Mouse (Mus musculus) cerebellum, postnatal 25 days (tissue): ENCODE data around the gene 9930111J21Rik2.
"Not testable (repeated sequence)": the region's sequence is repeated elsewhere in the genome, so short reads cannot be mapped to it uniquely, and the experiment has no call there.

Source experiments
- DNase-seq, 2 experiments: peaks; one replicate each; pipeline ENCODE4 v3.0.0; 2021; ENCODE audit warnings: mixed read lengths in 2 of 2

9930111J21Rik2 gene

DNA sequence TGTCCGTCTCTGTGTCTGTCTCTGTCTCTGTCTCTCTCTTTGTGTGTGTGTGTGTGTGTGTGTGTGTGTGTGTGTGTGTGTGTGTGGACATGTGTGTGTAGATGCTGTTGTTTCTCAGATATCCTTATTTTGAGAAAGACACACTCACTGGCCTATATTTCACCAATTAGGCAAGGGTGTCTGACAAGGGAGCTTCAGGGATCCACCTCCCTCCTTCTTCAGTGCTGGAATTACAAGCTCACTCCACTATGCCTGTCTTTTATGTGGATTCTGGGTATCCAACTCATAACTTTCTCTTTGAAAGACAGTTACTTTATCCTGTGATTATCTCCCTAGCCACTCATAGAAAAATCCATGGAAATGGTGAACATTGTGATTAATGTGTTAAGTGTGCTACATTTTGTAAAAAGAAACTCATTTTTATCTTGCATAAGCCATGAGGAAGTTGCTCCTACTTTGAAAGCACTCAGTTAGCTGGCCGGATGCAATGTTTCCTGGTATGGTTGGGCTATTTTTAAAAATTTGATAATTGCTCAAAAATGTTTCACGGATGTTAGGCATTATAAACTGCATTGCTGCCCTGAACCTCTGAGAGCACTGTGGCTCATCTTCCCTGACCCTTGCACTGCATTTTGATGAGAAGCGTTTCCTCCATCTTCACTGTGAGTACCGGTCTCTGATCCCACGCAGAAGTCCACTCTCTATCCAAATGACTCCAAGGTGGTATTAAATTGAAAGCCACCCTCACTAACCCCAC, 25.1 kb upstream of the 9930111J21Rik2 start, which contains the start of gene Ifi47:
Ifi47 (plus strand) TSS at position 587 of the 757 bp plus-strand sequence.
- not testable (repeated sequence) for DNase-seq

DNA sequence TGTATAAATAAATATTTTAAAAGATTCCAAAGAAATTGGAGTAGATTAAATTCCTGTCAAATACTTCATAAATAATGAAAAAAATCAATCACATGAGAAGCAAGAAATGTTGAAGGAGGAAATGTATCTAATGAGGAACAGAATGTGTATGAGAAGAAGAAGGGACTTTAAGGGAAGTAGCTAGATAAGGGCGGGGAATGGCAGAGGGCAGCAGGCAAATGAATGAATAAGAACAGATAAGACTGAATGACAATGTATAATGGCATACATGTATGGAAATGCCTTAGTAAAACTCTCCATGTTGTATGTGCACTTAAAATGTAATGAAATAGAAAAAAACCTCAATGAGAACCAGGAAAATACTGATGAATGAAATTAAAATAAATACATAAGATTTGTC, 17.3 kb upstream of the 9930111J21Rik2 start:
- DNase-seq: no peak

DNA sequence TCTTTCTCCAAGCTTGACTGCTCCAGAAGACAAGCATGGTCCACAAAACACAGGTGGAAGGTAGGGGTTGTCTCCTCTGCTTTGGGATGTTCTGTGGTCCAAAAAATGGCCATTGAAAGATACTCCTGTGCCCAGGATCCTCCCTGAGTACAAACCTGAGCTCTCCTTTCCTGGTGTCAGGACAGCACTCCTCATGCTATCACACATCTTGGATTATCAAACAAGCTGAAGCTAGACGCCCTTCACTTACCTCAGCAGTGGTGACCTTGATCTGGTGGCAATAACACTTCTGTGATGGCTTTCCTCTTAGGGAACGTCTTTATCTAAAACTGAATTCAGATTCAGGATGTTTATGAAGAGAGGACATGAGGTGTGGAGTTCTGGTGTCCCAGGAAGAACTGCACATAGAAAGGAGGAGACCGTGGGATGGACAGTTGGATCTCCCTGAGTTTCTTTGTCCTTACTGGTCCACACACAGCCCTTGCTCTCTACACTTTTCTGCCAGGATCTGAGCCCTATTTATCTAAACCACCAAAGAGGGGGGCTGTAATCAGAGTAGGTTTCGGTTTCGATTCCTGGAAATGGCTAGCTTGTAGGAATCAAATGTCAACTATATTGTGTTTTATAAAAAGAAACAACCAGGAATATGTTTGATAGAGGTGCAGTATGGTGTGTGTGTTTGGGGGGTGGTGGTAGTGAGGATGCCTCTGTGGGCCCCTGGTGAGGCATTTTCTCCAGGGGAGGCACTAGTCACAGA, 12.8 kb upstream of the 9930111J21Rik2 start, which contains the start of gene Tgtp2:
Tgtp2 (minus strand) TSS at position 494 of the 757 bp plus-strand sequence.
- DNase-seq: not testable (repeated sequence)

DNA sequence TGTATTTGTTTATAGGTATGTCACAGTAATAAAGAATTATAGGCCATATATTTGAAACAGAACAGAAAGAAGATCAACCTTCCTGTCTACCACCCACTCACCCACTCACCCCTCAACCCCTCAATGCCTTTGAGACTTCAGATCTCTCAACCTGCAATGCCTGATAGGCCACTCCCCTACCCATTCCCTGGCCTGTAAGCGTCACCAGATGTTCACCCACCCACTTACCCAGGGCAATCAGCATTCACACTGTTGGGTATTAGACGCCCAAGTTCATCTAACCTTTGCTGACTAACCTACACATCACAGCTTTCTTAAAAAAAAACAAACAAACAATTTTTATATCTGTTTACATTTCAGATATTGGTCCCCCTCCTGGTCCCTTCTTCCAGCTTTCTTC, 10.8 kb upstream of the 9930111J21Rik2 start:
- not testable (repeated sequence) for DNase-seq

DNA sequence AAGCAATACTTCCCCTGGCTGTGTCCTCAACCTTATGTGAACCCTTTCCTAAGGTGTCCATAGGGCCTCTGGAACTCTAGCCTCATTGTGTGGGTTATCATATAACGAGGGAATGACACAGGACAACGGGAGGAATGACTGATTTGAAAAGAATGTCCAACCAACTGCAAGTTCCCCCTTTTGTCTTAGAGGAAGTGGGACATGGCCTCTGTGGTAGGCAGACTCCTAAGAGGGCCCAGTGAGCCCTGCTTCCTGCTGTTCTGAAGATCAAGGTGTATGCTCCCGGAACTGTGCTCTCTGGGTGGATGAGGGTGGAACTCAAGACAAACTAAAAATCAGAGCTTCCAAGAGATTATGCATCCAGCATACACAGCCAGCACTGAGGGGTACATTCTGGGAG, 9.0 kb upstream of the 9930111J21Rik2 start:
- not testable (repeated sequence) for DNase-seq

DNA sequence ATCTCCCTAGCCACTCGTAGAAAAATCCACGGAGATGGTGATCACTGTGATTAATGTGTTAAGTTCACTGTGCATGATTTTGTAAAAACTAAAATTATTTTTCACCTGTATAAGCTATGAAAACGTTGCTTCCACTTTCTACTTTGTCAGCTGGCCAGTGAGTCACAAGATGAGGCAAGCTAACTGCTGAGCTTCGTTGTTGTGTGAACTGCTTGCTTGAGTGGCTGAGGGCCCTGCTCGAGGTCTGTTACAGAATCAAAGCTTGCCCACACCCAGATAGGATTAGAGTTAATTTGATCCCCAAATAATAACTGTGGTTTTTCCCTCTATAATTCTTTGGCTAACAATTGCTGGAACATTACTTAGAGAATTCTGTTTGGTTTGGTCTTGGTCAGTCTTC, 852 bp upstream of the 9930111J21Rik2 start:
- not testable (repeated sequence) for DNase-seq

DNA sequence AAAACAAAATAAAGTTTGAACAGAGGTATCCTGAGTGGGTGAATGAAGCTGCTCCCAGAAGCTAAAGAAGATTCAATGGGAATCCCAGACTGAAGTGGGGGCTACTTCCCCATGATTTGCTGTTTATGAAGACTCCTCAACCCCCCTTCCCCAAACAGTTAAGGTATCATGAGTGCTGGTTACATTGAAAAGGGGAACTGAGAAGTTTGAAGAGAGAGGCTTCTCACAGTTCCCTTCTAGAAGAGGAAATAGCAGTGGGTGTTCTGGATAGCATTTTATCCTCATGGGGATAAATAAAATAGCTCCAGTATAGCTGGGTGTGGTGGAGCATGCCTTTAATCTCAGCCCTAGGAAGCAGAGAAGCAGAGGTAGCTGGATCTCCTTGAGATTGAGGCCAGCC, 978 bp downstream of the 9930111J21Rik2 start:
- not testable (repeated sequence) for DNase-seq

DNA sequence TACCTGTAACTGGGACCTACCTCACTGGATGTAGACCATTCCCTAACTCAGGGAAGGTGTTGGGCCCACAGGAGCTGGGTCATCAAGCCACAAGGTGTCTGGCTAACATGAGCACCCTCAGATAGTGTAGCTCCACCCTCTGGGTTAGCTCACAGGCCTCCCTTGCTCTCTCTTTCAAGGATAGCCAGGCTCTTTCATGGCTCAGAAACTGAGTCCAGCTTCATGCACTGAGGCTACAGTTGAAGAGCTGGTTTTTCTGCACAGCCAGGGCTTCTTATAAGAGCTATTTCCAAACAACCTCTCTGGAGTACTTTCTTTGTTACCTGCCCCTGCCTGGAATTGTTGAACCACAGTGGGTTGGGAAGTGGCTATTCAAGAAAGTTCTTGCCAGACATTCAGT, 39.0 kb downstream of the 9930111J21Rik2 start:
- DNase-seq: not testable (repeated sequence)

DNA sequence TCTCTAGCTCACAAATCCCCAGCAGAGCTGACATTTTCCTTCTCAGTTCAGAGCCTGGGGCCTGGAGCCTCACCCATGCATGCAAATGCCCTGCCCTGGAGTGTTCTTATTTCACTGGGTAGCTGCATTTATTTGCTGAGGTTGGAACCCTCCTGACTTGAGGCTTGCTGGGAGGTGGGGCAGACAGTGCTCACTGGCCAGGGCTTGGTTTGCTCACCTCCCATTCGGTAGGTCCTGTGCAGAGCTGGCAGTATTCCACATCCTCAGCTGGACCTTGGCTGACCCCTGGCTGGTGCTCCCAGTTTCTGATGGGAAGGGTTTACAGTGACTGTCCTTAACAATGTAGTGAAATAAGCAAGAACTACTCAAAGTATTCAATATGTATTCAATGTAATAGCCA, 44.3 kb downstream of the 9930111J21Rik2 start:
- not testable (repeated sequence) for DNase-seq

DNA sequence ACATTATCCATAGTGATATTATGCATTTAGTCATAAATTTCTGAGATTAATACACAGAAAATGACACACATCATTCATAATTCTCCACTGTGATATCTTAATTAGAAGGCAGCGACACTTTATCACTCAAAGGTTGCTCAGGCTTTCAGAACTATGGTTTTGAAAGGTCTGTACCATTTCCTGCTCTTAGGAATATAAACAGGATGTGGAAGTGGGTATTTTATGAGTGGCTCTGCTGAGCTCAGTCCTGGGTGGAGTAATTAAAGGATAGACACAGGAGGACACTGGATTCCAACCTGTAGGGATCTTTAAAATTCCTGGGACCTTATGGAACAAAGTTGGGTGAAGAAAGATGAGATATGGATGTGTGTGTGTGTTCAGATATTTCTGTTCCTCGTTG, 44.7 kb downstream of the 9930111J21Rik2 start:
- DNase-seq: not testable (repeated sequence)

DNA sequence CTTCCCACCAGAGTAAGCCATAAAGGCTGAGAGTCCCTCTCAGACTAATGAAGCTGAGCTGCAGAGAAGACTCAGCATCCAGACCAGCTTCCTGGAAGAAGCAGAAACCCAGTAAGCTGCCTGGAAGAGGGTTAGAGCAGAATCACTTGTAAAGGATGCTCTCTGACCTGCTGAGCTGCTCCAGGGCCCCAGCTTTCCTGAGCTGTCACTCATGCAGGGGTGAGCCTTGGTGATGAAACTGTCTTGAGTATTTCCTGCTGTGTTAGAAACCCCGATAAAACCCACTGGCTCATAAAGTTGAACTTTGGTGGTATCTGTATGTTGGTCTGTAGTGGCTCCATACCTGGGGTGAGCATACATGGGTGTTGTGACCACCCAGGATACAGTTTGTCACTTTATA, 50.6 kb downstream of the 9930111J21Rik2 start:
- not testable (repeated sequence) for DNase-seq

DNA sequence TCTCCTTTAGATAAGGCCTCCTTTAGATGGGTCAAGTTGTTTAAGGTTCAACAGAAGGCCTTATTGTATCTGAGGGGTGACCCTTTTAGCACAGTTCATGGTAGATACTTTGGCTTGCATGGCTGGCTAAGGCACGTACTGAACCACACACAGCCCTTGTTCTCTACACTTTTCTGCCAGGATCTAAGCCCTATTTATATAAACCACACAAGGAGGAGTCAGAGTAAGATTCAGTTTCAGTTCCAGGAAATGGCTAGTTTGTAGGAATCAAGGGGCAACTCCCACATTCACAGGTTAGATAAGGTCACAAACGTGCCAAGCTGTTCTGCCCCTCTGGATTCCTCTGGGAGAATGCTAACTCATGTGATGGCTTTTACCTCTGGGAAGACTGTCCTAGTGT, 57.0 kb downstream of the 9930111J21Rik2 start, which contains the start of gene Tgtp1:
Tgtp1 (minus strand) TSS at position 155 of the 400 bp plus-strand sequence.
- DNase-seq: not testable (repeated sequence)

DNA sequence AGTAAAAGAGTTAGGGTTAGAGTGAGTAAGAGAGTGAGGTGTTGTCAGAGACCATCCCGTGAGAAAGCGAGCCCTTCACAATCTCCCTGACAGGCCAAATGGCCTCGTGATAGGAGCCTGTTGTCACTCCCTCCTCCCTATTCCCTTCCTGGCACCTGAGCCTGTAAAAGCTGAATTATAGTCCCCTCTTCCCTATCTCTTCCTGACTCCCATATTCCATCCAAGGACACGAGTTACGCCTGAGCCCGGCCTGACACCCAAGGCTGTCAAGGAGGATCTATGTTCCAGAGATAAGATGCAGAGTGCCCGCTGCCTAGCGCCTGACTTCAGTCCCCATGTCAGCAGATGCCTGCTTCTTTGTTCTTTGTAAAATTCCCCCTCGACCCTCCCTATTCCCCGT, 57.7 kb downstream of the 9930111J21Rik2 start:
- DNase-seq: not testable (repeated sequence)

DNA sequence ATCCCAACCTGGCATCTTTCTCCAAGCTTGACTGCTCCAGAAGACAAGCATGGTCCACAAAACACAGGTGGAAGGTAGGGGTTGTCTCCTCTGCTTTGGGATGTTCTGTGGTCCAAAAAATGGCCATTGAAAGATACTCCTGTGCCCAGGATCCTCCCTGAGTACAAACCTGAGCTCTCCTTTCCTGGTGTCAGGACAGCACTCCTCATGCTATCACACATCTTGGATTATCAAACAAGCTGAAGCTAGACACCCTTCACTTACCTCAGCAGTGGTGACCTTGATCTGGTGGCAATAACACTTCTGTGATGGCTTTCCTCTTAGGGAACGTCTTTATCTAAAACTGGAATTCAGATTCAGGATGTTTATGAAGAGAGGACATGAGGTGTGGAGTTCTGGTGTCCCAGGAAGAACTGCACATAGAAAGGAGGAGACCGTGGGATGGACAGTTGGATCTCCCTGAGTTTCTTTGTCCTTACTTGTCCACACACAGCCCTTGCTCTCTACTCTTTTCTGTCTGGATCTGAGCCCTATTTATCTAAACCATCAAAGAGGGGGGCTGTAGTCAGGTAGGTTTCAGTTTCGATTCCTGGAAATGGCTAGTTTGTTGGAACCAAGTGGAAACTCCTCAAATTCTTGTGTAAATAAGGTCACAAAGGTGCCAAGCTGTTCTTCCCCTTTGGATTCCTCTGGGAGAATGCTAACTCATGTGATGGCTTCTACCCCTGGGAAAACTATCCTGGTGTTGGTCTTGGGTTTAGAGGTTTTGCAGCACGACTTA, 59.1 kb downstream of the 9930111J21Rik2 start, which contains the start of gene Gm12185:
Gm12185 (minus strand) TSS at position 487 of the 781 bp plus-strand sequence.
- DNase-seq: not testable (repeated sequence)

DNA sequence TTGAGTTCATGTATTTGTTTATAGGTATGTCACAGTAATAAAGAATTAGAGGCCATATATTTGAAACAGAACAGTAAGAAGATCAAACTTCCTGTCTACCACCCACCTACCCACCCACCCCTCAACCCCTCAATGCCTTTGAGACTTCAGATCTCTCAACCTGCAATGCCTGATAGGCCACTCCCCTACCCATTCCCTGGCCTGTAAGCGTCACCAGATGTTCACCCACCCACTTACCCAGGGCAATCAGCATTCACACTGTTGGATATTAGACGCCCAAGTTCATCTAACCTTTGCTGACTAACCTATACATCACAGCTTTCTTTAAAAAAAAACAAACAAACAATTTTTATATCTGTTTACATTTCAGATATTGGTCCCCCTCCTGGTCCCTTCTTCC, 61.1 kb downstream of the 9930111J21Rik2 start:
- not testable (repeated sequence) for DNase-seq

DNA sequence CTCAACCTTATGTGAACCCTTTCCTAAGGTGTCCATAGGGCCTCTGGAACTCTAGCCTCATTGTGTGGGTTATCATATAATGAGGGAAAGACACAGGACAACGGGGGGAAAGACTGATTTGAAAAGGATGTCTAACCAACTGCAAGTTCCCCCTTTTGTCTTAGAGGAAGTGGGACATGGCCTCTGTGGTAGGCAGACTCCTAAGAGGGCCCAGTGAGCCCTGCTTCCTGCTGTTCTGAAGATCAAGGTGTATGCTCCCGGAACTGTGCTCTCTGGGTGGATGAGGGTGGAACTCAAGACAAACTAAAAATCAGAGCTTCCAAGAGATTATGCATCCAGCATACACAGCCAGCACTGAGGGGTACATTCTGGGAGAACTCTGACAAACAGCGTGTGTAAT, 62.8 kb downstream of the 9930111J21Rik2 start:
- DNase-seq: not testable (repeated sequence)

DNA sequence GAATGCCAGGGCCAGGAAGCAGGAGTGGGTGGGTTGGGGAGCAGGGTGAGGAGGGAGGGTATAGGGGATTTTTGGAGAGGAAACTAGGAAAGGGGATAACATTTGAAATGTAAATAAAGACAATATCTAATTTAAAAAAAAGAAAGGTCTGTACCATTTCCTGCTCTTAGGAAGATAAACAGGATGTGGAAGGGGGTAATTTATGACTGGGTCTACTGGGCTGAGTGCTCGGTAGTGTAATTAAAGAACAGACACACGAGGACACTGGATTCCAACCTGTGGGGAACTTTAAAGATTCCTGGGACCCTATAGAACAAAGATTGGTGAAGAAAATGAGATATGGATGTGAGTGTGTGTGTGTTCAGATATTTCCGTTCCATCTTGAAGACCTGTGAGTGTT, 68.2 kb downstream of the 9930111J21Rik2 start:
- DNase-seq: not testable (repeated sequence)

DNA sequence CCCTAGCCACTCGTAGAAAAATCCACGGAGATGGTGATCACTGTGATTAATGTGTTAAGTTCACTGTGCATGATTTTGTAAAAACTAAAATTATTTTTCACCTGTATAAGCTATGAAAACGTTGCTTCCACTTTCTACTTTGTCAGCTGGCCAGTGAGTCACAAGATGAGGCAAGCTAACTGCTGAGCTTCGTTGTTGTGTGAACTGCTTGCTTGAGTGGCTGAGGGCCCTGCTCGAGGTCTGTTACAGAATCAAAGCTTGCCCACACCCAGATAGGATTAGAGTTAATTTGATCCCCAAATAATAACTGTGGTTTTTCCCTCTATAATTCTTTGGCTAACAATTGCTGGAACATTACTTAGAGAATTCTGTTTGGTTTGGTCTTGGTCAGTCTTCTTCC, 71.0 kb downstream of the 9930111J21Rik2 start:
- DNase-seq: not testable (repeated sequence)

DNA sequence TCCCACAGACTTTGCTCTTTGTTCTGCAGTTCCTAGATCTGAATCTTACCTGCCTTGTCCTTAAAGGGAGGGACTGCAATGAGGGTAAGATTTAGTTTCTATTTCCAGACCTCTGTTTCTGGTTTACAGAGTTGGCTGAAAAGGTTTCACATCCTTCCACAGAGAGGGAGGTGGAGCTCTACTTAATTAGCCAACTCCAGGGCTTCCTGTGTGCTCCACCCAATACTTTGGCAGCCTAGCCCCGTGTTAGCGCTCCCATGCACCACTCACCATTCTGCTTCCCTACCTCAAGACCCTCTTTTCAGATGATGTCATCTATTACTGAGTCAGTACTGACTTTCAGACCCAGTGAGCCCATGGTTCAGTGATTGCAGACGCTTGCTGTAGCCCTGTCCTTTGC, 71.8 kb downstream of the 9930111J21Rik2 start, which contains the start of gene 9930111J21Rik1:
9930111J21Rik1 (minus strand) TSS at position 148 of the 400 bp plus-strand sequence.
- DNase-seq: not testable (repeated sequence)

DNA sequence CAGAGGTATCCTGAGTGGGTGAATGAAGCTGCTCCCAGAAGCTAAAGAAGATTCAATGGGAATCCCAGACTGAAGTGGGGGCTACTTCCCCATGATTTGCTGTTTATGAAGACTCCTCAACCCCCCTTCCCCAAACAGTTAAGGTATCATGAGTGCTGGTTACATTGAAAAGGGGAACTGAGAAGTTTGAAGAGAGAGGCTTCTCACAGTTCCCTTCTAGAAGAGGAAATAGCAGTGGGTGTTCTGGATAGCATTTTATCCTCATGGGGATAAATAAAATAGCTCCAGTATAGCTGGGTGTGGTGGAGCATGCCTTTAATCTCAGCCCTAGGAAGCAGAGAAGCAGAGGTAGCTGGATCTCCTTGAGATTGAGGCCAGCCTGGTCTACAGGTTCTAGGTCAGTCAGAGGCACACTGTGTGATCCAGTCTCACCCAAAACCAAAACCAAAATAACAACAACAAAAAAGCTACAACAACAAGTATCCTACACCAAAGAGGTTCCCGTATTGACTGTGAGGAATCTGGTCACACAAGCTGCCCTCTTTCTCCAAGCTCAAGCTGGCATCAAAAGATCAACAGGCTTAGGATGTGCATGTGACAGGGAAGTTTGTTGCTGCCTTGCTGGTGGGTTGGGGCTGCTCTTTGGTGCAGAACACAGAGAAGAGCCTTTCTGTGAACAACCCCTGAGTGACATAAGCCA, 72.7 kb downstream of the 9930111J21Rik2 start, which contains the start of gene Olfr56:
Olfr56 (plus strand) TSS at position 650 of the 700 bp plus-strand sequence.
- DNase-seq: not testable (repeated sequence)

DNA sequence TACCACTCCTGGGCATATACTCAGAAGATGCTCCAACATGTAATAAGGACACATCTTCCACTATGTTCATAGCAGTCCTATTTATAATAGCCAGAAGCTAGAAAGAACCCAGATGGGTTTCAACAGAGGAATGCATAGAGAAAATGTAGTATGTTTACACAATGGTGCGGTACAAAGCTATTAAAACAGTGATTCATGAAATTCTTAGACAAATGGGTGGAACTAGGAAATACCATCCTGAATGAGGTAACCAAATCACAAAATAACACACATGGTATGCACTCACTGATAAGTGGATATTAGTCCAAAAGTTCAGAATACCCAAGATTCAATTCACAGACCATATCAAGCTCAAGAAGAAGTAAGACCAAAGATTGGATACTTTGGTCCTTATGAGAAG, 76.4 kb downstream of the 9930111J21Rik2 start:
- not testable (repeated sequence) for DNase-seq
